Mouse (Mus musculus) monocyte, adult 5-6 weeks (primary cell): ENCODE measurements around the gene Pdcd6. TPM values are rescaled to one million over a fixed set of nuclear protein-coding genes. Genes with fewer than 3 reads are reported as not detected.

Experiments used
- ATAC-seq: fragments of 153-309, 156-312 bp; replicated peaks from 2 replicates; pipeline ENCODE4 v1.8.0; 2017; ENCODE audit warnings: mild to moderate bottlenecking; ENCODE audit not compliant: low TSS enrichment, insufficient number of reproducible peaks, severe bottlenecking, poor library complexity, low FRiP score
- total RNA-seq: library from RNA; stranded (forward); fragments of 200-1000, 200-491, 200-594 nt; gene quantifications from 3 replicates; pipeline ENCODE4 v1.2.3, GENCODE M21; 2017

Gene Pdcd6
- total RNA-seq: 116 to 130 TPM (median 125 TPM) in 3 replicates

- ATAC-seq: peak; percentile 95
These were observed at the start of gene Pdcd6 for GRCm38 (mm10) chr13:74317170-74317849. TSS of gene Pdcd6 (minus strand) at chr13:74317580.

- ATAC-seq: no peak
These were observed 46.5 kb upstream of the Pdcd6 start, which contains the start of gene Lrrc14b for GRCm38 (mm10) chr13:74363859-74364235. TSS of gene Lrrc14b (minus strand) at chr13:74364005.

GRCm38 (mm10) chr13:74363176-74363858 is 45.9 kb upstream of the Pdcd6 start:
- ATAC-seq: no peak

GRCm38 (mm10) chr13:74362218-74362617 is 44.8 kb upstream of the Pdcd6 start:
- ATAC-seq: peak; percentile 20; the same call in 1 of the 2 replicates

- no peak for ATAC-seq
These were observed 39.1 kb upstream of the Pdcd6 start for GRCm38 (mm10) chr13:74356491-74356890.

GRCm38 (mm10) chr13:74350435-74350906 is 33.1 kb upstream of the Pdcd6 start:
- peak; percentile 23; the same call in 1 of the 2 replicates for ATAC-seq

- peak; percentile 90 for ATAC-seq
These were observed 32.4 kb upstream of the Pdcd6 start, which contains the start of the genes Sdha and Ccdc127 for GRCm38 (mm10) chr13:74349566-74350434. TSS of gene Sdha (minus strand) at chr13:74350280. TSS of gene Ccdc127 (plus strand) at chr13:74350309.

GRCm38 (mm10) chr13:74341036-74341435 is 23.7 kb upstream of the Pdcd6 start:
- peak; percentile 70 for ATAC-seq

- ATAC-seq: no peak
These were observed 11.9 kb upstream of the Pdcd6 start for GRCm38 (mm10) chr13:74329321-74329720.

- peak; percentile 15; the same call in 1 of the 2 replicates for ATAC-seq
These were observed 601 bp downstream of the Pdcd6 start for GRCm38 (mm10) chr13:74316789-74317169.

- no peak for ATAC-seq
These were observed 994 bp downstream of the Pdcd6 start for GRCm38 (mm10) chr13:74316386-74316785.

- ATAC-seq: no peak
These were observed 2.8 kb downstream of the Pdcd6 start for GRCm38 (mm10) chr13:74314616-74315015.

- no peak for ATAC-seq
These were observed 11.6 kb downstream of the Pdcd6 start for GRCm38 (mm10) chr13:74305780-74306179.

- no peak for ATAC-seq
These were observed 12.0 kb downstream of the Pdcd6 start for GRCm38 (mm10) chr13:74305380-74305779.

GRCm38 (mm10) chr13:74302050-74303037 is 15.0 kb downstream of the Pdcd6 start:
- ATAC-seq: no peak

- ATAC-seq: 0 out of 2 replicates have a peak, but pooled peaks have one; percentile 9
These were observed 15.8 kb downstream of the Pdcd6 start for GRCm38 (mm10) chr13:74301607-74301984.

- ATAC-seq: 0 out of 2 replicates have a peak, but pooled peaks have one; percentile 61
These were observed 16.3 kb downstream of the Pdcd6 start for GRCm38 (mm10) chr13:74300925-74301606.
